Mouse (Mus musculus): ENCODE results near the gene Nlrp9a. TPM values are rescaled to one million over a fixed set of nuclear protein-coding genes. Genes with fewer than 3 reads are reported as not detected.
"Not testable (repeated sequence)": the region's sequence is repeated elsewhere in the genome, so short reads cannot be mapped to it uniquely, and the experiment has no call there.

Gene Nlrp9a
- total RNA-seq (2021) = not detected
- long read RNA-seq, experiment 1 = 0 reads
- long read RNA-seq, experiment 2 = 0 reads

DNA sequence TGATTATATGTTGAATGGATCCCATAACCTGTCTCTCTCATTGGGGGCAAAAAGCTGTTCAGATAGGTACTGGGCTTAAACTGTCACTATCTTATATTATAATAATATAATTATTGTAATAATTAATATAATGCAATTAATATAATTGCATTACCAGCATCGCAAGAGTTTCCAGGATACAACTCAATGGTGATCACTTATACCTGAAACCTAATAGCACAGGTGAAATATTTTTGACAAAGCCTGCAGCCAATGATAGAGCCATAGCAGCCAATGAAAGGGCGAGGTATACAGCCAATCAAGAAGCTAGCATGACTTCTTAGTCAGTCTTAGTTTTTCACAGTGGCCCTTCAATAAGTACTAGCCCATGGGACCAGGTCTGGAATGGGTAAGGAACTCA, at the start of gene Nlrp9a:
TSS of gene Nlrp9a (plus strand) at position 301 of the 400 bp plus-strand sequence.
- H3K4me3 ChIP-seq; DNase-seq (ENCODE audit: low spot score in 2 of 2); H3K27ac ChIP-seq: not testable (repeated sequence)

DNA sequence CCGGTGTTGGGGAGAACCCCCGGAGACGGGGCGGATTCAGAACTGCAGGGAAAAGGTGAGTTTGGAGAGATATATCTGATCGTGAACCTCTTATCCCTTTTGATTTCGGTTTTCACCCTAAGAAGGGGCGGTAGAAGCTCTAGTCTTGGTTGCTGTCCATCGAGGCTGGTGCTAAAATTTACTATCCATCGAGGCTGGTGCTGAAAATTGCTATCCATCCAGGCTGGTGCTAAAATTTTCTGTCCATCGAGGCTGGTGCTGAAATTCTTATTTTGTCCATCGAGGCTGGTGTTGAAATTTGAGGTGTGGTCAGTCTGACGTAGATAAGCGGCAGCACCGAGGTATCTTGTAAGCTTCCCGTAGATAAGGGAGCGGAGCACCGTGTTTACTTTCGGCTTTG, 45.3 kb upstream of the Nlrp9a start:
- not testable (repeated sequence) for DNase-seq (ENCODE audit: low spot score in 2 of 2); H3K4me3 ChIP-seq

DNA sequence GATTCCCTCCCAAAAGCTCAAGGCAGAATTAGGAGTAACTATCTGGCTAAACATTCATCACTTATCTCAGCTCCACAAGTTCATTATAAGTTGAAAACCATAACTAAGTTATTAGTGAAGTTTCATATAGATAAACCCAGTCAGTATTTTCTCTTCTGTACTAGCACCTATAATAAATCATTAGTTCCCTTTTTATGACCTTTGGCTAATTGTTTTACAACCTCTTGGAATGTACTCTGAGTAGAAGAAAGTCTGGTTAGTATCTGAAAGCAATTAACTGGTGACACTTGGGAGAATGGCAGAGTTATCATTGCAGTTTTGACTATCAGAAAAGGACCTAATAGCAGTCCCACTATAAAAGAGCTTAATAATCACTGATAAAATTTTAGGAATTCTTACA, 54.3 kb downstream of the Nlrp9a start:
- no peak for TF ChIP-seq CTCF (conservative IDR thresholded peaks at IDR 0.05)
- H3K27ac ChIP-seq = no peak overlapping the region
- no peak for DNase-seq (ENCODE audit: low spot score in 2 of 2)
- no peak overlapping the region for H3K4me3 ChIP-seq

More for the DNA sequence above, 45.3 kb upstream of the Nlrp9a start:
- H3K27ac ChIP-seq = not testable (repeated sequence)

DNA sequence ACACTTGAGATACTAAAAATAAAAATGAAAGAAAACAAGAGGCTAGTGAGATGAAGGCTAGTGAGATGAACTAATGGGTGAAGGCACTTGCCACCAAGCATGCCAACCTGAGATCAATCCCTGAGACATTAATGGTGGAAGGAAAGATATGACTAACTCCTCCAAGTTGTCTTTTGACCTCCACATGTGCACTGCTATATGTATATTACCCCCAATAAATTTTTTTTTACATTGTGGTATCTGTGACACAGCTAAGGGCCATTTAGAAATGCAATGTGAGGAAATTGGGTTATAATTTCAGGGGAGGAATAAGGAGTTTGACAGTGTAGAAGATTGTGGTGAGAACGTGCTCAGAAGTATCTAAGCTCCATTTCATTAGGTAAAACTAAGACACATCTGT, 55.0 kb downstream of the Nlrp9a start:
- no peak overlapping the region for H3K4me3 ChIP-seq
- no peak for DNase-seq (ENCODE audit: low spot score in 2 of 2)
- TF ChIP-seq CTCF (conservative IDR thresholded peaks at IDR 0.05) = no peak
- H3K27ac ChIP-seq = no peak overlapping the region

DNA sequence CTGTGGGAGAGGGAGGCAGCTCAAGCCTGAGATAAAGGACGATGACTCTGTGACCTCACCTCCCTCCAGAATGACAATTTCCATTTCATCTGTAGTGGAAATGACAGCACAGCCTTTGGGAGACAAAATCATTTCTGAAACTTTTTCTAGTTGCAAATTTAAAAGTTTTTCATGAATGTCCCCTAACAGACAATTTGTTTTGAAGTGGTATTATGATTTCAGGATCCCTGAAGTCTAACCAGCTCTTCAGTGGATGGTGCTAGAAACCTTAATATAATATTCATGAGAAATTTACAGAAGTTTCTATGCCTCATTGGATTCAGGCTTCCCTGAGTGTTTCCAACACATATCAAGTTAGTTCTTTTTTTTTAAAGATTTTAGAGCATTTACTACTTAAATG, 83.5 kb downstream of the Nlrp9a start, which contains the start of gene Vmn1r185:
TSS of gene Vmn1r185 (minus strand) at position 101 of the 400 bp plus-strand sequence.
- not testable (repeated sequence) for H3K4me3 ChIP-seq; DNase-seq (ENCODE audit: low spot score in 2 of 2); H3K27ac ChIP-seq

Small RNAs within 50 kb of the gene (microRNA-seq; reads per million reads assigned to microRNA genes)
- gene Gm25947 = 0 reads per million in 2 experiments

Other genes starting within 250 kb of the Nlrp9a start
- not detected for gene Cyp2a4, start 227.9 kb upstream of the Nlrp9a start, total RNA-seq (2021)
- not detected for gene Nlrp9c, start 131.3 kb upstream of the Nlrp9a start, total RNA-seq (2021)
- not detected for gene Nlrp4a, start 99.9 kb upstream of the Nlrp9a start, total RNA-seq (2021)
- gene Vmn1r185, start 83.4 kb downstream of the Nlrp9a start, total RNA-seq (2021) = not detected
- gene Cyp2b23, start 151.4 kb downstream of the Nlrp9a start, total RNA-seq (2021) = not detected
- not detected for gene Cyp2b19, start 222.1 kb downstream of the Nlrp9a start, total RNA-seq (2021)